Mouse (Mus musculus): Measurements from ENCODE around the gene Art3.
"Not testable (repeated sequence)": the region's sequence is repeated elsewhere in the genome, so short reads cannot be mapped to it uniquely, and the experiment has no call there.

Art3 gene

GRCm38 (mm10) chr5:92332359-92332840, 773 bp downstream of the Art3 start:
- no peak for DNase-seq (ENCODE audit: extremely low spot score, low read depth, low spot score)

- no peak for DNase-seq (ENCODE audit: extremely low spot score, low read depth, low spot score)
Measured at GRCm38 (mm10) chr5:92336743-92337142, 5.1 kb downstream of the Art3 start.

- no peak for DNase-seq (ENCODE audit: extremely low spot score, low read depth, low spot score)
Measured at GRCm38 (mm10) chr5:92340606-92341005, 9.0 kb downstream of the Art3 start.

- no peak for DNase-seq (ENCODE audit: extremely low spot score, low read depth, low spot score)
Measured at GRCm38 (mm10) chr5:92345006-92345405, 13.4 kb downstream of the Art3 start.

- DNase-seq (ENCODE audit: extremely low spot score, low read depth, low spot score) = no peak
Measured at GRCm38 (mm10) chr5:92348794-92349413, 17.3 kb downstream of the Art3 start, which contains the start of gene Cxcl10. Gene Cxcl10 (minus strand): TSS chr5:92348889.

GRCm38 (mm10) chr5:92349731-92350130, 18.1 kb downstream of the Art3 start:
- no peak for DNase-seq (ENCODE audit: extremely low spot score, low read depth, low spot score)

- not testable (repeated sequence) for DNase-seq (ENCODE audit: extremely low spot score, low read depth, low spot score)
Measured at GRCm38 (mm10) chr5:92352716-92353115, 21.1 kb downstream of the Art3 start.

GRCm38 (mm10) chr5:92353517-92353916, 21.9 kb downstream of the Art3 start:
- no peak for DNase-seq (ENCODE audit: extremely low spot score, low read depth, low spot score)

GRCm38 (mm10) chr5:92358033-92358432, 26.4 kb downstream of the Art3 start:
- DNase-seq (ENCODE audit: extremely low spot score, low read depth, low spot score) = no peak

GRCm38 (mm10) chr5:92358767-92359455, 27.3 kb downstream of the Art3 start:
- DNase-seq (ENCODE audit: extremely low spot score, low read depth, low spot score) = no peak

GRCm38 (mm10) chr5:92363179-92363578, 31.6 kb downstream of the Art3 start:
- DNase-seq (ENCODE audit: extremely low spot score, low read depth, low spot score) = no peak

- DNase-seq (ENCODE audit: extremely low spot score, low read depth, low spot score) = no peak
Measured at GRCm38 (mm10) chr5:92364011-92364410, 32.4 kb downstream of the Art3 start.

- no peak for DNase-seq (ENCODE audit: extremely low spot score, low read depth, low spot score)
Measured at GRCm38 (mm10) chr5:92365146-92365705, 33.6 kb downstream of the Art3 start.

- DNase-seq (ENCODE audit: extremely low spot score, low read depth, low spot score) = no peak
Measured at GRCm38 (mm10) chr5:92366565-92366964, 34.9 kb downstream of the Art3 start.

GRCm38 (mm10) chr5:92368392-92368791, 36.8 kb downstream of the Art3 start:
- DNase-seq (ENCODE audit: extremely low spot score, low read depth, low spot score) = no peak

GRCm38 (mm10) chr5:92369151-92369994, 37.7 kb downstream of the Art3 start:
- DNase-seq (ENCODE audit: extremely low spot score, low read depth, low spot score) = no peak

GRCm38 (mm10) chr5:92370392-92370791, 38.8 kb downstream of the Art3 start:
- DNase-seq (ENCODE audit: extremely low spot score, low read depth, low spot score) = no peak

GRCm38 (mm10) chr5:92370891-92371290, 39.3 kb downstream of the Art3 start:
- DNase-seq (ENCODE audit: extremely low spot score, low read depth, low spot score) = no peak

GRCm38 (mm10) chr5:92371361-92371976, 39.8 kb downstream of the Art3 start:
- no peak for DNase-seq (ENCODE audit: extremely low spot score, low read depth, low spot score)

- DNase-seq (ENCODE audit: extremely low spot score, low read depth, low spot score) = no peak
Measured at GRCm38 (mm10) chr5:92372605-92373004, 41.0 kb downstream of the Art3 start.

- DNase-seq (ENCODE audit: extremely low spot score, low read depth, low spot score) = no peak
Measured at GRCm38 (mm10) chr5:92374721-92375142, 43.1 kb downstream of the Art3 start.
